Mouse (Mus musculus): ENCODE data around the gene Nsg2. TPM values are rescaled to one million over a fixed set of nuclear protein-coding genes. Genes with fewer than 3 reads are reported as not detected.
A peak's percentile ranks its signal among the peaks of the same experiment; 100 is the strongest.

Nsg2 gene
- polyA plus RNA-seq, 1 experiment from 2014 or later: 39.8 TPM

DNA sequence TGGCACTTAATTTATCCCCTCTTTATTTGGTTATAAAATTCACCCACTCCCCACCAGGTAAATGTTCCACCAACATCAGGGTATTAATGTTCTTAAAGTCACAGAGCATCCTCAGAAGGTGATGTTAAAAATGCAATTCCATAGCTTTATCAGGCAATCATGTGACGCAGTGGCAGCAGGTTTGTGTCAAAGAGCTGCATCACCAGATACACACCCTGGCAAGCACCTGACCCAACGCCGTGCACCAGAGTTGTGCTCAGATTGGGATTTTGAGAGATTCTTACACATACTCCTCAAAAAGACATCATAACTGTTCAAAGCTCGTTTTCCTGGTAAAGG, 106.4 kb downstream of the Nsg2 start:
- no peak overlapping the region for H3K4me2 ChIP-seq
- H3K4me1 ChIP-seq (ENCODE audit: control insufficient read depth, insufficient read depth, low read length): peaks cover 25% of the 10 kb centered on the region
- 85% methylated on average over 4 of the region's 4 CpGs for WGBS
- H3K4me3 ChIP-seq (ENCODE audit: low read depth, low read length): no peak overlapping the region
- H3K9me3 ChIP-seq (ENCODE audit: control insufficient read depth, low read length): no peaks in the 10 kb centered on the region
- ATAC-seq (ENCODE audit: low FRiP score) (no peak), DNase-seq (ENCODE audit: low spot score, missing footprints) (peak; percentile 87)
- H3K27ac ChIP-seq (ENCODE audit: low read depth, low read length): no peak overlapping the region
- H3K9ac ChIP-seq (ENCODE audit: low read length): no peak overlapping the region
- no peaks in the 10 kb centered on the region for H3K36me3 ChIP-seq (ENCODE audit: control insufficient read depth, insufficient read depth, low read length)
- H3K27me3 ChIP-seq (ENCODE audit: control insufficient read depth, insufficient read depth, low read length): no peaks in the 10 kb centered on the region

DNA sequence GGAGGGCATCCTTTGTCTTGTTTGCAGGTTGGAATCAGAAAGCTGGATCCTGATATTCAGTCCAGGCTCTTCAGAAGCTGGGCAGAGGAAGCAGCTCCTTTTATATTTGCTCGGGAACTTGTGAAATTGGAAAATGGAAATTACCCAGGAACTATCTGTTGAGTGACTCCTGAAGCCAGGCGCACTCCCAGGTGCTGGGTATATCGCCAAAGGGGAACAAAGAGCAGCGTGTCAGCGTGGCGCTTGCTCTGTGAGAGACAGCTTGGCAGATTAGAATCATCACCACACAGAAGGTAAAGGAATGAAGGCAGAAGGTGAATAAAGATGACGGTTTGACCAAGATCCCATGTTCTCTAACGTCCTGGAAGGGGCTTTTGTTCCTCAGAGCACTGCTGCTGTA, 108.2 kb downstream of the Nsg2 start:
- DNase-seq (ENCODE audit: low spot score, missing footprints): peak; percentile 84
- no peak overlapping the region for H3K27ac ChIP-seq (ENCODE audit: low read depth, low read length)
- H3K27me3 ChIP-seq (ENCODE audit: control insufficient read depth, insufficient read depth, low read length): no peaks in the 10 kb centered on the region
- H3K36me3 ChIP-seq (ENCODE audit: control insufficient read depth, insufficient read depth, low read length): no peaks in the 10 kb centered on the region
- no peak overlapping the region for H3K4me3 ChIP-seq (ENCODE audit: low read depth, low read length)
- H3K9ac ChIP-seq (ENCODE audit: low read length): peak overlapping the region; percentile 20; the same call in 1 of the 2 replicates
- peaks cover 27% of the 10 kb centered on the region for H3K4me1 ChIP-seq (ENCODE audit: control insufficient read depth, insufficient read depth, low read length)
- H3K9me3 ChIP-seq (ENCODE audit: control insufficient read depth, low read length): no peaks in the 10 kb centered on the region
- no peak for ATAC-seq (ENCODE audit: low FRiP score)
- no peak overlapping the region for H3K4me2 ChIP-seq
- 54% methylated on average over 8 of the region's 8 CpGs for WGBS

Other genes with a start within 250 kb of the Nsg2 start
- 11.7 and 17.2 TPM in 2 replicates for gene Cpeb4, start 128.3 kb upstream of the Nsg2 start, polyA plus RNA-seq (2014; fragmentation: Nextera tagmentation; extraction: Ambion mirVana)
- 0.22 and 0.39 TPM in 2 replicates for gene 4930524B15Rik, start 34.9 kb upstream of the Nsg2 start, polyA plus RNA-seq (2014; fragmentation: Nextera tagmentation; extraction: Ambion mirVana)
- not detected in 2 replicates for gene Il9r, start 199.8 kb downstream of the Nsg2 start, polyA plus RNA-seq (2014; fragmentation: Nextera tagmentation; extraction: Ambion mirVana)
- 77.0 and 87.0 TPM in 2 replicates for gene Snrnp25, start 205.0 kb downstream of the Nsg2 start, polyA plus RNA-seq (2014; fragmentation: Nextera tagmentation; extraction: Ambion mirVana)
- gene Rhbdf1, start 221.8 kb downstream of the Nsg2 start, polyA plus RNA-seq (2014; fragmentation: Nextera tagmentation; extraction: Ambion mirVana): 13.2 and 14.1 TPM in 2 replicates
- gene Mpg, start 226.0 kb downstream of the Nsg2 start, polyA plus RNA-seq (2014; fragmentation: Nextera tagmentation; extraction: Ambion mirVana): 24.8 and 27.2 TPM in 2 replicates

All from midbrain, embryonic 11.5 days (tissue).